Mouse (Mus musculus) testis, adult 10 weeks (tissue): ENCODE data around the gene Olfr294. TPM values are rescaled to one million over a fixed set of nuclear protein-coding genes. Genes with fewer than 3 reads are reported as not detected.

Experiments used
- polyA plus RNA-seq: library from polyadenylated mRNA; stranded (reverse); fragments of 350-450 nt; fragmentation: Illumina TruSeq; extraction: RNeasy Lipid Tissue Mini Kit (QIAGEN cat#74804); gene quantifications from one replicate; pipeline ENCODE4 v1.2.3, GENCODE M21; 2014; ENCODE audit warnings: low read depth, low replicate concordance

The Olfr294 gene
- polyA plus RNA-seq, result not detected

DNA sequence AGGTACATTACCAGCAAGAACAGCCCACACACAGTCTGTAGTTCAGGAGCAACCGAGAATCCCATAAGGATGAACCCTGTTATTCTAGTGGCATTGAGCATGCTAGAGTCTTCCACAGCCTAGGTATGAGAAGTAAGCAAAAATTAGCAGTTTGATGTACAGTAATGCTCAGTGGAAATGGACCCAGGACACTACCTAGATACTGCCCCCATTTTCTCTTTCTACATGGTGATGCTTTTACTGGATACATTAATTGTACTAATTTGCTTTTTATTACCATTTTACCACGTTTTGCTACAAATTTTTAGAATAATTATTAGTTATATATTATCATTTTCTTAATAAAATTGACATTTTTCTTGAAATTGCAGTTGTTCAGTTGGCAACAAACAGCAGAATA is at the start of gene Olfr294:
Gene Olfr294 (minus strand): TSS at position 101 of the 400 bp plus-strand sequence.

DNA sequence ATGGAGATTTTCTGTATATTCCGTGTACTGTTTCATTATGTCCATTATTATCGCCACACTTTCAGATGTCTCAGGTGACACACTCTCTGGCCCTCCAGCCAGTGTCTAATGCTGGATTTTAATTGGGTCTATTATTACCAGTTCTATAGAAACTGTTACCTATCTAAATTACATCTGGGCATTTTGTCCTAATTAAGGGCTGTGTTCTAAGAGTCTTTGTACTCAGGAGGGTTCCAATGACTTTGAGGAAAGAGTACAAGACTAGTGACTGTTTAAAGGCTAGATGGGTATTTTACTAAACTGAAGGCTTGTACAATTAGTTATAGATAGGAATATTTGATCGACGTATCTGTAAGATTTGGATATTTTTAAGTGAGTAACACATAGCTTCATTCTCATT is 32.3 kb upstream of the Olfr294 start, which contains the start of gene Olfr293:
Gene Olfr293 (plus strand): TSS at position 301 of the 400 bp plus-strand sequence.

DNA sequence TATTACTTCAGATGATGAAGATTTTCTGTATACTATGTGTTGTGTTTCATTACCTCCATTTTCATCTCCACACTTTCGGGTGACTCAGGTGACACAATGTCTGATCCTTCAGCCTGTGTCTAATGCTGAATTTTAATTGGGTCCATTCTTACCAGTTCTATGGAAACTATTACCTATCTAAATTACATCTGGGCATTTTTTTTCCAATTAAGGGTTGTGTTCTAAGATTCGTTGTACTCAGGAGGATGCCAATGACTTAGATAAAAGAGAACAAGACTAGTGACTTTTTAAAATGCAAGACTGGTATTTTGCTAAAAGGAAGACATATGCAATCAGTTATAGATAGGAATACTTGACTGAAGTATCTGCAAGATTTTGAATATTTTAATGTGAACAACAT is 32.9 kb downstream of the Olfr294 start, which contains the start of gene Olfr295:
Gene Olfr295 (plus strand): TSS at position 301 of the 400 bp plus-strand sequence.

Other genes with a start within 250 kb of the Olfr294 start
- gene Olfr305, start 249.7 kb downstream of the Olfr294 start, polyA plus RNA-seq, result 0.10 TPM
- not detected for gene Olfr304, start 230.0 kb downstream of the Olfr294 start, polyA plus RNA-seq
- 3.3 TPM for gene Olfr303, start 218.9 kb downstream of the Olfr294 start, polyA plus RNA-seq
- gene Olfr301, start 212.8 kb downstream of the Olfr294 start, polyA plus RNA-seq, result 0.62 TPM
- not detected for gene Olfr299, start 156.7 kb downstream of the Olfr294 start, polyA plus RNA-seq
- gene Olfr298, start 124.2 kb downstream of the Olfr294 start, polyA plus RNA-seq, result not detected
- not detected for gene Olfr297, start 96.7 kb downstream of the Olfr294 start, polyA plus RNA-seq
- gene Olfr295, start 32.8 kb downstream of the Olfr294 start, polyA plus RNA-seq, result not detected
- gene Olfr293, start 32.4 kb upstream of the Olfr294 start, polyA plus RNA-seq, result not detected
- not detected for gene Olfr292, start 71.7 kb upstream of the Olfr294 start, polyA plus RNA-seq
- 9.8 TPM for gene Folh1, start 159.3 kb upstream of the Olfr294 start, polyA plus RNA-seq
- gene Vmn2r77, start 178.4 kb upstream of the Olfr294 start, polyA plus RNA-seq, result not detected